Mouse (Mus musculus) 3134 (cell line): ENCODE results near the gene Elovl6.

Experiments
- DNase-seq: peaks from one replicate; pipeline ENCODE4 v3.0.0-alpha.2; 2011; ENCODE audit warnings: low spot score; ENCODE audit not compliant: insufficient read length; ENCODE audit errors: extremely low read depth

Elovl6 gene

DNA sequence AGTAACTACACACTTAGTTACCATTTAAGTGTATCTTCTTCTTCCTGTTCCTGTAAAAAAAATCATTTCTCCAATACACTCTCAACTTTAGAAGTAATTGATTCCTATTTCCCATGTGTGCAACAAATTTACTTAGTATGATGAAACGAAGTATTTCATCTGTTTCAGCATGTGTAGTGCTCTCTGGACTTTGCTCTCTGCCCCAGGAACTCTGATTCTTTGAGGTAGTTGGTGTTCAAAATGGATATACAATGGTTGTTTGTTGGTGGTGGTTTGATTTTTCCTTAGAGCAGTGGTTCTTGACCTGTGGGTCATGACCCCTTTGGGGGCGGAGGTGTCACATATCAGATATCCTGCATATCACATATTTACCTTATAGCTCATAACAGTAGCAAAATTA, 32.7 kb downstream of the Elovl6 start:
- no peak for DNase-seq

DNA sequence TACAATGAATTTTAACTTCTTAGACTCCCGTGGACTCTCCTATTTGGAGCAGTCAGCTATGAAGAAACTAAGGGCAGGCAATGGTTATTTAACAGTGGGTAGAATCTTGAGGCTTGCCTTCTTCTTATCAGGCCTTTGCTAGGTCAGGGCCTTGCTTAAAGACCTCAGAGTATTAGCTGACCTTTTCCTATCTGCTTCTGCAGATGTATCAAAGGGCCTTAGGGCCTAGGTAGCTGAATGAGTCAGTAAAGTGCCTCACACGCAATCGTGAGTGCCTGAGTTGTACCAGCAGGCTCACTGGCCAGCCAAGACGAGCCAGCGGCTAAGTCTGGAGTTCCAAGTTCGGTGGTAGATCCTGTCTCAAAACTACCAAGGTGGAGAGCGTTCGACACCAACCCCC, 33.3 kb downstream of the Elovl6 start:
- DNase-seq, result no peak

DNA sequence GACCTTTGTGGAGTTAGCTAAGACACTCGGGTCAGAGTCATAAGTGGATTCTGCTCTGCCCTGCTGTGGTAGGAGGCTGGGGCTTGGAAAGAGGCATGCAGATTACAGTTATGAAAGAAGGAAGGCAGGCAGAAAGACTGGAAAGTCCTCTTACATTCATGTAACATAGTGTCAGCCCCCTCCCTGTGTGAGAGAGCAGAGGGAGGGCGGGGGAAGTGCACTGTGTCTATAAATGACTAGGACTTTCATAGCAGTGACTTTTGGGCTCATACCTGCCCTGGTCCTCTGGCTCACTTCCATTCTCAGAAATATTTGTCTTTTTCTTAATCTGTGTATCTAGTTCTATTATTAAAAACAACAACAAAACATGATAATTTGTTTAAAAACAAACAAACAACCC, 33.9 kb downstream of the Elovl6 start:
- DNase-seq, result no peak

DNA sequence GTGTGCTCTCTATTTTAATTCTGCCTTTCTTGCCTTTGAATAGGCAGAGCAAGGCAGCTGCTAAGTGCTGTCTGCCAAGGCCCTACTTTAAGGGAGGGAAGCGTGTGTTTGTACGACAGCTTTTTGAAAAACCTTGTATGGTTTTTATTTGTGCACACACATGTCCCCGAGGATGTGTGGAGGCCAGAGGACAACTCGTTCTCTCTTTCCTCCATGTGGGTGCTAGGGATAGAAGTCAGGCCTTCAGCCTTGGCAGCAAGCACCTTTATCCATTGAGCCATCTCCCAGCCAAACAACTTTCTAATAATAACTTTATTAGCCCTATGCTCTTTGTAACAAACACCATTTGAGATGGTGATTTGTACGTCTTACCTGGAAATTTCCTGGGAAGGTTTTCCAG, 34.7 kb downstream of the Elovl6 start:
- no peak for DNase-seq

DNA sequence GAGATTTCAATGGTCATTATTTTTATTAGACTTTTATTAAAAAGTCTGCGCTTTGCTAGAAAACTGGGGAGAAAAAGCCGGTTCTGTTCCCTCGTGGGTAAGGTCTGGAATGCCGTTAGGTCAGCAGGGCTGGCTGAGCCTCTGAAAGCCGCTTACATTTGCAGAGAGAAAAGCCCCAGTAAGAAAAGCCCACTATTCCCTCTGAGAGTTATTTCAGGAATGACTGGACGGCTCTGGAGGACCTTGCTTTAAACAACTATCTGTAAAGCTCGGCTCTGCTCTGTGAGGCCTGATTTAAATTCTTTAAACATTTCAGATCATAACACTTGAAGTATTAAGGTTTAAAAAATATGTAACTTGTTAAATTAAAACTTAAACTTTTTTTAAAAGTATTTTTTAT, 36.4 kb downstream of the Elovl6 start:
- DNase-seq, result no peak

DNA sequence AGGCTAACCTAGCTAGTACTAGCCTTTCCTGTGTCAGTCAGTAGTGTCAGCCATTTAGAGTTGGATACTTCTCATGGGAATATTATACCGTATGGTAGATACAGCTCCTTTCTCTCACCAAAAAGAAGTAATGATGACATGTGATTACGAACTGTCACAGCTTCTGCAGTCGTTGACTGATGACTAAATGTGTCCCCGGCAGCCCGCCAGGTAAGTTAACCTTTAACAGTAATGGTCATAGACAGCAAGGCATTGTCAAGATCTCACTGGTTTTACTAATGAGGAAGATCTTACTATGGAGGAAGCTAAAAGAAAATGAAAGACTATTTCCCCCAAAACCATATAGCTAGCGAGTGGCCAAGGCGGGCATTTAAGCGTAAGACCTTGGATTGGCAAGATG, 38.8 kb downstream of the Elovl6 start:
- DNase-seq, result no peak

DNA sequence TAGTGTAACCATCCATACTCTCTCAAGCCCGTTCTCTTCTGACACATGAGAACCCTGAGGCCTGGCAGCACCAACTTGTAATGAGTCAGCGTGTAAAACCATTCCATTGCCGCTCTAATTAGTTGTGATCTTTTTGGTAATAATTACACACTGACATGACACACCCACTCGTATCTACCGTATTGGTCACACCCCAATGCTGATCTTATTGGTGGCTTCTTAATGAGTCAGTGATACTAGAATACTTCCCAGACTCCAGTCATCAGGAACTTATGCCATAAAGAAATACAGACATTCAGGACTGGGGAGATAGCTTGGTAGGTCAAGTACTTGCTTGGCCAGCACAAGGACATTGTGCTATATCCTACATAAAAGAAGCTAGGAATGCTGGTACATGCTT, 39.5 kb downstream of the Elovl6 start:
- no peak for DNase-seq

DNA sequence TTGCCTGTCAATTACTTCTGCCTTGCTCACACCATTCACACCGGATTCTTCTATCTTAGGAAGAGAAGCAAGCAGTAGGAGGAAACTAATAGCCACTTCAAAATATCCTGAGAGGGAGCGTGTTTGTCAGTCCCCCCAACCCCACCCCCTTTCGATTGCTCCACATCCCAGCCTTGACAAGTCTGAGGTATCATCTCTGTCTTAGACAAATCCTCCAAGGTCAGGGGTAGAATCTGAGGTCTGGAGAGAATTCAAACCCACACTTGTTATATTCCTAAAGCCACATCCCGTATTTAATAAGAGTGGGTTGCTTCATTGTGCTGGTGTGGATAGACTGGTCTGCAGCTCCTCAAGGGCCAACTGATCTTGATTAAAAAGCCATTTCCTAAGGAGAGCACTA, 40.8 kb downstream of the Elovl6 start:
- no peak for DNase-seq

DNA sequence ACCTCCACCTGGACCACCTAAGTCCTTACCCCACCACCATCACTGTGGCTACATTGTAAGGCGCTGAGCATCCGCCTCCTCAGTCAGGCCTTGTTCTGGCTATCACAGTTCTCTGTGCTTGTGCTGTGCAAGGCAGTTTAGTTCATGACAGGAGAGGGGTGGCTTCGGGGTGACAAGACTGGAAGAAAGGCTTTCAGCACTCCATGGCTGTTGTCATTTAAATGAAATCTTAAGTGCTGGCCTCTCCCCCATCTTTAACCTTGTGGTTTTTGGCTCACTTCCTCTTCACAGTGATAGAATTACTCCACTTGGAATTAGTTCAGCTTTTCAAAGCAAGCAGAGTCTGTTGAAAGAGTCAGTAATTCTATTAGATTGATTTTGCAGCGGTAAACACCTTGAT, 41.5 kb downstream of the Elovl6 start:
- no peak for DNase-seq

DNA sequence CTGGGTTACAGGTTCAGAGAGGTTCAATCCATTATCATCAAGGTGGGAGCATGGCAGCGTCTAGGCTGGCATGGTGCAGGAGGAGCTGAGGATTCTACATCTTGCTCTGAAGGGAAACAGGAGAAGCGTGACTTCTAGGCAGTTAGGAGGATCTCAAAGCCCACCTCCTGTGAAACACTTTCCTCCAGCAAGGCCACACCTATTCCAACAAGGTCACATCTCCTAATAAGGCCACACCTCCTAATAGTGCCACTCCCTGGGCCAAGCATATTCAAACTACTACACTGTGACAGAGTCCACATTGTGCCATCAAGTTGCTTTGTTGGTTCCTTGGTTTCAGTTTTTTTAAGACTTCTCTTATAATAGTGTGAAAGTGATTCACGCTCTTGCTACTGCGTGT, 42.9 kb downstream of the Elovl6 start:
- DNase-seq, result no peak

DNA sequence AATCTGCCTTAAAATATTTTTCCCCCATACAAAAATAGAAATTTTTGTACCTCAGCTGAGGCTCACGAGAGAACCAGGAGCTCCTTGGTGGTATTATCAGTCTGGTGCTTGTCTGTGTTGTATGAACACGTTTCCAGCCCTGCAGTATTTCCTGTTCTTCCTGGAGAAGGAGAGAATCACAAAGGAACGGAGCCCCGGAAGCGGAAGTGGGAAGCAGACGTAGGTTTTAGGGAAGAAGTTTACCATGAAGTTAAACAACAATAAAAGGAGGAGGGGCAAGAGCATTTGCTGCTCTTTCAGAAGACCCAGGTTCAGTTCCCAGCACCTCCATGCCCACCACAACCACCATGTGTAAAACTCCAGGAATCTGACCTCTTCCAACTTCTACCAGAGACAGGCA, 44.4 kb downstream of the Elovl6 start:
- DNase-seq, result no peak

DNA sequence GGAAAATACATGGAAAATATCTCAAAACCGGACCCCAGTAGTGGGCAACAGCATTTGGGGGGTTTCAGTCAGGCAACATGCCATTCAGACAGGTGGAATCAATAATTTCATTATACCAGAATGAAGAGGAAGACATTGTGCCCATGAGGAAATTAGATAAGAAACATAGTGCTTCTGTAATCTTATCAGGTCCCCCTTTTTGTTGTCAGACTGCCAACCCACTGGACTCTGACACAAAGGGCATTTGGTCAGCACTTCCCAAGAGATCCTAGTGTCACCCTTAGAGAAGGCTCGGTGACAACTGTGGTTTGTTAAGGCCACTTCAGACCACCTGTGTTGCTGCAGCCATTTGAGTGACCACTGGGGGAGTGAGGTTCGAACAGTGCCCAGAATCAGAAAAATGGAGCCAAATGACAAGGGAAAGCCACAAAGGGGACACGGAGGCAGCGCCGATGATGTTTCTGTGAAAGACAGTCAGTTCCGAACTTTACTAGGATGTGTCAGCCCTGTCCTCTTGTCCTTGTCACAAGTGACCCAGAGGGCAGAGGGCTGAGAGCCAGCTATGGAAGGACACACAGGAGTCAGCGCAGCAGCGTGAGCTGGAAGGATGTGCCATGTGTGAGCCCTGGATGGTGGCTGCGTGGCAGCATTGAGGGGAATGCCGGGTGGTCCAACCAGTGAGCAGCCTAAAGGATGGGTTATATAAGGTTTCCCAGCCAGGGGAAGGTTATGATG, 46.8 kb downstream of the Elovl6 start:
- no peak for DNase-seq

DNA sequence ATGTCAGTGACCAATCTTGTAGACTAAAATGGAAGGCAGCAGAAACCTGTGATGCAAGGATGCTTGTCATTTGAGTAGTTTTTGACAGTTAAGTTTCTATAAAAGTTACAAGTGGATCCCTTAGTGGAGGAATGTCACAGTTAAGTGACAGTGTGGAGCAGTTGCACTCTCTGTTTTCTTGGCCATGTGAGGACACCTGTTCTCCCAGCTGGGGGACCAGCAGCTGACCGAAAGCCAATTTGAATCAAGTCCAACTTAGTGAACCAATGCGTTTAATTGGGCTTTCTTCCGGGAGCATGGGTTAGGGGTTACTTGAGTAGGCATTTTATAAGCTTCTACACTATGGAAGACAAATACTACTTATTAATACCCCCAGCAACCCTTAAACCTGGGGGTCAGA, 48.9 kb downstream of the Elovl6 start:
- no peak for DNase-seq

DNA sequence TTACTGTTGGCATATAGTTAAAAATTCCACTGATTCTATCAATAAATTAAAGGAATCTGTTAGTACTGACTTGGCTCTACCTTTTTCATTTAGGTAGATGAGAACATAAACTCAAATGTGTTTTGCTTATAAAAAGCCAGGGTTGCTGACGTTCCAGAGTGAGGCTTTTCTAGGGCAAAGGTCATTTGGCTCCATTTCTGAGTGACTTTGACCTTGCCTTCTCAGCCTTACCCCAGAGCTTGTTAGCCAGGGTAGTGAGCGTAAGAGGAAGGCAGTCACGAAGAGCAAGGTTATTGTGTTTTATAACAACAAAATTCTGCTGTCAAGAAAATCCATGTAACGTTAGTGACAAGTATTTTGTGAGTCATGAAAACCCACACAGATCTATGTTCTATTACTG, 50.3 kb downstream of the Elovl6 start:
- DNase-seq, result no peak

DNA sequence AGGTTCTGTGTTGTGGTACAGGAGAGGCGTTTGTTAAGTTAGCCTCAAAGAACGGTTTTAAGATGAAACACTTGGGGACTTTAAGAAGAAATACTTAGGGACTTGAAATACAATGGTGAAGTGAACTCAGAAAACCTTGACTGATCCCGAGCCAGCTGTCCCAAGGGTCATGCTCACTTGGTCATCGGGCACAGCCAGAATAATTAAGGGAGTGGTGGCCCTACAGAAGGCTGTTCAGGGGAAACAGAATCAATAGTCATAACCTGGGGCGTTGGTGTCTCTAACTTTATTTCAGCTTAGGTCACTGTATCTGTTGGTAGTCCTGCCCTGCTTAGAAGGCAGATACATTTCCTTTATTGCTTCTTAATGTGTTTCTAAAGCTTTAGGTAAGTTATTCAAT, 51.1 kb downstream of the Elovl6 start:
- no peak for DNase-seq

DNA sequence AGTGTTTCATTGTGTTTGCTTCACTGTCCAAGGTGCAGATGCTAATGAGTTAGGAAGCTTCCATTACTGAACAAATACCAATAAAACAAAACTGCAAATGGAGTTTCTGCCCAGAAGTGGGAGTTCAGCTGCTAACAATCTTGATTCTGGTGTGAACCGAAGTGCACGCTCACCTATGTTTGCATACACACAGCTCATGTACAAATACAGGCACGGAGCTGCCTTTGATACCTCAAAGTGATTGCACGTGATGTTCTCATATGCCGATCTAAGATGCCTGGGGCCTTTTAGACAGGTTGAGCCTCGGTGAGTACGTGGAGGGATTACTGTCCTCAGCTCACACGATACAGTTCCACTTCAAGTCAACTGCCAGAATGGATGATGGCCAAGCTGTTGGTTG, 55.8 kb downstream of the Elovl6 start:
- DNase-seq, result no peak

DNA sequence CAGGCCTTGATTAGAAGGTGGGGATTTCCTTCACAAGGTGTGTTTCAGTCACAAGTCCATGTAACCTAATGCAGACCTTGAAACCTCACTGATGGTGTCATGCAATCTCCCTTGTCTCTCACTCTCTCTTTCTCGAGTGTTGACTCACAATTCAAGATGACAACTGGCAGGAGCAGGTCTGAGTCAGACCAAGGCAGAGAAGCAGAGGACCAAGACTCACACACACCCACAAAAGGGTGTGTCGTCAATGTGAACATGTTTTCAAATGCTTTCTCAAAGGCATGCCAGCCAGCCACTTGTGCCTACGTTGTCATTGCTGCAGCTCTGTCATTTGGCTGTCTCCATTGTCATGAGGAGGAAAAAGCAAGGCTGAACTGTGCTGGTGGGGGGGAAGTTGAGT, 56.6 kb downstream of the Elovl6 start:
- DNase-seq, result peak; percentile 50

DNA sequence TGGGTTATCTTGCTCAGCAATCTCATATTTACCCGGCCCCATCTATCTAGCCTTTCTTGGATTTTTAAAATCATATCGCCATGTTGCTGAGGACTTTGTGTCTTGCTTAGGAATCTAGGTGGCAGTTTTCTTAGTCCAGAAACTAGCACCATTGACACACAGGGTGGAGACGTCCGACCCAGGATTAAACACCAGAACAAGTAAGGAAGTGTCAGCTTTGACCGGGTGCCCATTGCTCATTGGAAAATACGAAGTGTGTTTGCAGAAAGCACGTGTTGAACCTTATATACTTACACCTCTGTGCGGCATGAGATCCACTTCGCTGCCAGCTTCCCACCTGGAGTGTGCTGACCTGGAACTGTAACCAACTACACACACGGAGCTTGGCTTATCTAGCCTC, 57.5 kb downstream of the Elovl6 start:
- DNase-seq, result no peak

DNA sequence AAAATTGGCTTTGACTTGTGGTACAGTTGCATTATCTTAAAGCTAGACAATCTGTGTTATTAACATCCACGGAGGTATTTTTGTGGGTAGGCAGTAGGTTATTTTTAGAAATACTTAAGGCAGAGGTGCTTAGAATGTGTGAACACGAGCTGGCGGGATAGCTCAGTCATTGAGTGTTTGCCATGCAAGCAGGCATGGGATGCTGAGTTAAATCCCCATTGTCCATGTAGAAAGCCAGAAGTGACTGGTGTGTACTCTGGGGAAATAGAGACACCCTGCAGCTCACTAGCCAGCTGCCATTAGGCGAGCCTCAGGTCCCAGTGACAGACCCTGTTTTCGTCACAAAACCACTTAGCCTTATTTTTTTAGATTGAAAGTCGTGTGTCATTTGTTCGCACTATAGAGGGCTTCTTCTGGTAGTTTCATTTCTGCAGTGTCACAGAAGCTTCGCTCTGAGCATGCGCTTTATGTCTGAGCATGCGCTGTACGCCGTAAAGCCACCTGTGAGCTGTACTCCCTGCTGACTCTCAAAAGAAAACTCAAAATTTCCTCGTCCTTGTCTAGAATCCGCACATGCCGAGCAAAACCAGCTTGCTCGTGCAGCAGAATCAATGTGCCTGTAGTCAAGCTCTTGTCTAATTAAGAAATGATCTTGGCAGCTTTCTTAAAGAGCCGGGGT, 58.5 kb downstream of the Elovl6 start:
- DNase-seq, result no peak

DNA sequence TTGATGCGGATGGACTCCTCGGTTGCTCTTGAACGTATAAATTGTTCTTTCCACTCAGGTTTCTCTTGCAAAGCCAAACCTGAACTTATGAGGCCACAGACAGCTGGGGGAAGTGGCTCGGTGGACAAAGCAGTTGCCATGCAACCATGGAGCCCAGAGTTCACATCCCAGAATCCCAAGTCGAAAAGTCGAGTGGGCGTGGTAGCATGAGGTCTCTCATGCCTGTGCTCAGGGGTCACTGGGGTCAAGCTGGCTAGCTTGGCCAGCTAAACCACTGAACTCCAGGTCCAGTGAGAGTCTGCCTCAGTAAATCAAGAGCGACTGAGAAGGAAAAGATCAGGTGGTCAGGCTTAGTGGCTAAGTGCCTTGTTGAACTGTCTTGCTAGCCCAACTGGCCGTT, 59.1 kb downstream of the Elovl6 start:
- no peak for DNase-seq

DNA sequence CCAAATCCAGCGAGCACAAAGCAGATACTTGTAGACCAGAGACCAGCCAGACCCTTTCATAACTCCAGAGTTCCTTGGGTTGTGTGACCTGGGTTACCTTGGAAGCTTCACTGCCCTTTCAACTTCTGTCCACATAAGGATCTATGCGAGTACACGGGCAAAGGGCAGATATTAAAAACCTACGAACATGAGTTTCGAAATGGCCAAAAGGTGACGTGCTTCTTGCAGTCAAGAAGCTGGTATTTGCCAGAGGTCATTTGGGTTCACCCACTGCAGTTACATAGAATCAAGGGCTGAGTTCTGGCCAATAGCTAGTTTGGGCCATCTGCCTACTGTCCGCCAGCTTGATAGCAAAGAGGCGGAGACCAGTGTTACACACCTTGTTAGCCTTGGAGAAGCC, 59.6 kb downstream of the Elovl6 start:
- no peak for DNase-seq

DNA sequence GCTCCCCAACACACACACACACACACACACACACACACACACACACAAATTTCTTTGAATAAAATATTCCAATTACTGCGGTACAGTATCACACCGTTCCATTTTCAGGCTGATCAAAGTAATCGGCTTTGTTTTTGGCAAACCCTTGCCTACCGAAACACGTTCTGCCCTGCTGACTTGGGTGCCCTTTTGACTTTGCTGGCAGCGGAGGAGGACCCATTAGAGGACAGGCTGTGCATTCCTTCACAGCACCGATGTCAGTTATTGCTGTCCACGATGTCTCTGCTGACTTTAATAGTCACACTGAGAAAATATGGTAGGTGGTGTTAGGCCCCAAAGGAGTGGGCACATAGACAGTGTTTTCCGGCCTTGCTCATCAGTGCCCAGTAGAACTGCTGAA, 60.8 kb downstream of the Elovl6 start:
- no peak for DNase-seq

DNA sequence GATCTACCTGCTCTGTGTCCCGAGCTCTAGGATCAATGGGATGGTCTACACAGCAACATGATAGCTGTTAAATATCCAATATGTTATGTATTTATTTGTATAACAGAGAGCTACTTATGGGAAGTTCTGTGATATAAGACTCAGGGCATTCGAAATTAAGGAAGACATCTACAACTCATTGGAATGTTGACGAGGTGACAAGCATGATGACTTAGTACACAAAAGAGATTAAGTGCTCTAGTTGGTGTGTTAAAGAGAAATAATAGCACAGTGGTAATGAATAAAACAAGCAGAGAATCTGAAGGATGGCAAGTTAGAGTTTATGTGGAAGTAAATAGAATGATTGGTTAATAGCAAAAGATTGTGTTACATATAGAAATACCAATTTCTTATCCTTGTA, 61.6 kb downstream of the Elovl6 start:
- DNase-seq, result no peak
